Mouse (Mus musculus): ENCODE measurements around the gene Trak1. TPM values are rescaled to one million over a fixed set of nuclear protein-coding genes. Genes with fewer than 3 reads are reported as not detected.
A peak's percentile ranks its signal among the peaks of the same experiment; 100 is the strongest.

Gene Trak1
- total and polyA plus RNA-seq, 2 experiments from 2014 or later = 61.8 to 116 TPM

GRCm38 (mm10) chr9:121257106-121257505 is 40.2 kb upstream of the Trak1 start:
- no peak for ATAC-seq
- Histone ChIP-seq H3K27ac (ENCODE audit: low read depth, low read length) (no peak overlapping the region), H3K9me3 (ENCODE audit: low read length) (no peaks in the 10 kb centered on the region), H3K27me3 (ENCODE audit: insufficient read depth, low read length) (no peaks in the 10 kb centered on the region), H3K36me3 (ENCODE audit: insufficient read depth) (peaks cover 22% of the 10 kb centered on the region), H3K4me3 (ENCODE audit: low read depth, low read length) (no peak overlapping the region), H3K9ac (no peak overlapping the region), H3K4me1 (ENCODE audit: insufficient read depth) (no peaks in the 10 kb centered on the region), H3K4me2 (ENCODE audit: low read depth) (no peak overlapping the region)
- no peak for TF ChIP-seq CTCF (IDR thresholded peaks at IDR 0.05; ENCODE audit: low read depth)
- DNase-seq = no peak
- 85% methylated on average over 9 of the region's 9 CpGs for WGBS

GRCm38 (mm10) chr9:121265307-121265706 is 32.0 kb upstream of the Trak1 start:
- H3K4me3 ChIP-seq (ENCODE audit: low read depth, low read length) = no peak overlapping the region
- no peak overlapping the region for H3K9ac ChIP-seq
- no peak for TF ChIP-seq CTCF (IDR thresholded peaks at IDR 0.05; ENCODE audit: low read depth)
- H3K4me2 ChIP-seq (ENCODE audit: low read depth) = no peak overlapping the region
- no peak for DNase-seq
- no peak overlapping the region for H3K27ac ChIP-seq (ENCODE audit: low read depth, low read length)
- H3K9me3 ChIP-seq (ENCODE audit: low read length) = no peaks in the 10 kb centered on the region
- H3K36me3 ChIP-seq (ENCODE audit: insufficient read depth) = peaks cover 8% of the 10 kb centered on the region; the same call in 1 of the 2 replicates
- 80% methylated on average over 10 of the region's 10 CpGs for WGBS
- H3K27me3 ChIP-seq (ENCODE audit: insufficient read depth, low read length) = no peaks in the 10 kb centered on the region
- H3K4me1 ChIP-seq (ENCODE audit: insufficient read depth) = no peaks in the 10 kb centered on the region
- ATAC-seq = no peak

- no peak for TF ChIP-seq CTCF (IDR thresholded peaks at IDR 0.05; ENCODE audit: low read depth)
- no peaks in the 10 kb centered on the region for H3K4me1 ChIP-seq (ENCODE audit: insufficient read depth)
- H3K4me2 ChIP-seq (ENCODE audit: low read depth) = no peak overlapping the region
- DNase-seq = no peak
- no peak overlapping the region for H3K27ac ChIP-seq (ENCODE audit: low read depth, low read length)
- H3K36me3 ChIP-seq (ENCODE audit: insufficient read depth) = peaks cover 3% of the 10 kb centered on the region; the same call in 1 of the 2 replicates
- H3K4me3 ChIP-seq (ENCODE audit: low read depth, low read length) = no peak overlapping the region
- H3K9me3 ChIP-seq (ENCODE audit: low read length) = no peaks in the 10 kb centered on the region
- H3K9ac ChIP-seq = no peak overlapping the region
- 80% methylated on average over 1 of the region's 1 CpGs for WGBS
- no peaks in the 10 kb centered on the region for H3K27me3 ChIP-seq (ENCODE audit: insufficient read depth, low read length)
- no peak for ATAC-seq
Measured at GRCm38 (mm10) chr9:121271149-121271548, 26.2 kb upstream of the Trak1 start.

- DNase-seq (no peak), ATAC-seq (no peak)
- WGBS = 88% methylated on average over 4 of the region's 4 CpGs
- no peak overlapping the region for H3K27ac ChIP-seq (ENCODE audit: low read depth, low read length)
- no peak overlapping the region for H3K9ac ChIP-seq
- no peak overlapping the region for H3K4me2 ChIP-seq (ENCODE audit: low read depth)
- no peaks in the 10 kb centered on the region for H3K27me3 ChIP-seq (ENCODE audit: insufficient read depth, low read length)
- no peak for TF ChIP-seq CTCF (IDR thresholded peaks at IDR 0.05; ENCODE audit: low read depth)
- peaks cover 3% of the 10 kb centered on the region; the same call in 1 of the 2 replicates for H3K36me3 ChIP-seq (ENCODE audit: insufficient read depth)
- H3K9me3 ChIP-seq (ENCODE audit: low read length) = no peaks in the 10 kb centered on the region
- peaks cover 3% of the 10 kb centered on the region for H3K4me1 ChIP-seq (ENCODE audit: insufficient read depth)
- no peak overlapping the region for H3K4me3 ChIP-seq (ENCODE audit: low read depth, low read length)
Measured at GRCm38 (mm10) chr9:121271561-121271960, 25.7 kb upstream of the Trak1 start.

- WGBS = 11% methylated on average over 15 of the region's 15 CpGs
- Histone ChIP-seq H3K9ac (peak overlapping the region; percentile 62), H3K27ac (ENCODE audit: low read depth, low read length) (no peak overlapping the region), H3K27me3 (ENCODE audit: insufficient read depth, low read length) (no peaks in the 10 kb centered on the region), H3K4me2 (ENCODE audit: low read depth) (peak overlapping the region; percentile 58), H3K9me3 (ENCODE audit: low read length) (no peaks in the 10 kb centered on the region), H3K4me3 (ENCODE audit: low read depth, low read length) (peak overlapping the region; percentile 72), H3K4me1 (ENCODE audit: insufficient read depth) (peaks cover 5% of the 10 kb centered on the region), H3K36me3 (ENCODE audit: insufficient read depth) (no peaks in the 10 kb centered on the region)
- ATAC-seq = no peak
- peak; percentile 7 for DNase-seq
- TF ChIP-seq CTCF (IDR thresholded peaks at IDR 0.05; ENCODE audit: low read depth) = no peak
Measured at GRCm38 (mm10) chr9:121276745-121277117, 20.6 kb upstream of the Trak1 start.

GRCm38 (mm10) chr9:121277118-121278060 is 19.9 kb upstream of the Trak1 start, which contains the start of gene Ulk4:
TSS of gene Ulk4 (minus strand) at chr9:121277197.
- 2% methylated on average over 59 of the region's 59 CpGs for WGBS
- no peak for TF ChIP-seq CTCF (IDR thresholded peaks at IDR 0.05; ENCODE audit: low read depth)
- Histone ChIP-seq H3K27me3 (ENCODE audit: insufficient read depth, low read length) (no peaks in the 10 kb centered on the region), H3K4me2 (ENCODE audit: low read depth) (peak within 1 kb of the TSS; percentile 58), H3K9ac (peak within 1 kb of the TSS; percentile 62), H3K4me1 (ENCODE audit: insufficient read depth) (peaks cover 5% of the 10 kb centered on the region), H3K36me3 (ENCODE audit: insufficient read depth) (no peaks in the 10 kb centered on the region), H3K27ac (ENCODE audit: low read depth, low read length) (peak within 1 kb of the TSS; percentile 85), H3K9me3 (ENCODE audit: low read length) (no peaks in the 10 kb centered on the region), H3K4me3 (ENCODE audit: low read depth, low read length) (peak within 1 kb of the TSS; percentile 72)
- ATAC-seq = peak; percentile 97
- DNase-seq = peak; percentile 96

GRCm38 (mm10) chr9:121279216-121279615 is 18.1 kb upstream of the Trak1 start:
- no peaks in the 10 kb centered on the region for H3K27me3 ChIP-seq (ENCODE audit: insufficient read depth, low read length)
- no peaks in the 10 kb centered on the region for H3K9me3 ChIP-seq (ENCODE audit: low read length)
- no peak for DNase-seq
- 81% methylated on average over 5 of the region's 5 CpGs for WGBS
- peaks cover 5% of the 10 kb centered on the region for H3K4me1 ChIP-seq (ENCODE audit: insufficient read depth)
- H3K27ac ChIP-seq (ENCODE audit: low read depth, low read length) = no peak overlapping the region
- H3K4me2 ChIP-seq (ENCODE audit: low read depth) = no peak overlapping the region
- TF ChIP-seq CTCF (IDR thresholded peaks at IDR 0.05; ENCODE audit: low read depth) = no peak
- no peak for ATAC-seq
- no peaks in the 10 kb centered on the region for H3K36me3 ChIP-seq (ENCODE audit: insufficient read depth)
- no peak overlapping the region for H3K9ac ChIP-seq
- no peak overlapping the region for H3K4me3 ChIP-seq (ENCODE audit: low read depth, low read length)
